Mouse (Mus musculus): ENCODE data around the gene Spcs1. TPM values are rescaled to one million over a fixed set of nuclear protein-coding genes. Genes with fewer than 3 reads are reported as not detected.
A peak's percentile ranks its signal among the peaks of the same experiment; 100 is the strongest.

Gene Spcs1
- polyA plus RNA-seq (2015; fragmentation: Nextera tagmentation; extraction: Ambion mirVana), result 453 and 455 TPM in 2 replicates

DNA sequence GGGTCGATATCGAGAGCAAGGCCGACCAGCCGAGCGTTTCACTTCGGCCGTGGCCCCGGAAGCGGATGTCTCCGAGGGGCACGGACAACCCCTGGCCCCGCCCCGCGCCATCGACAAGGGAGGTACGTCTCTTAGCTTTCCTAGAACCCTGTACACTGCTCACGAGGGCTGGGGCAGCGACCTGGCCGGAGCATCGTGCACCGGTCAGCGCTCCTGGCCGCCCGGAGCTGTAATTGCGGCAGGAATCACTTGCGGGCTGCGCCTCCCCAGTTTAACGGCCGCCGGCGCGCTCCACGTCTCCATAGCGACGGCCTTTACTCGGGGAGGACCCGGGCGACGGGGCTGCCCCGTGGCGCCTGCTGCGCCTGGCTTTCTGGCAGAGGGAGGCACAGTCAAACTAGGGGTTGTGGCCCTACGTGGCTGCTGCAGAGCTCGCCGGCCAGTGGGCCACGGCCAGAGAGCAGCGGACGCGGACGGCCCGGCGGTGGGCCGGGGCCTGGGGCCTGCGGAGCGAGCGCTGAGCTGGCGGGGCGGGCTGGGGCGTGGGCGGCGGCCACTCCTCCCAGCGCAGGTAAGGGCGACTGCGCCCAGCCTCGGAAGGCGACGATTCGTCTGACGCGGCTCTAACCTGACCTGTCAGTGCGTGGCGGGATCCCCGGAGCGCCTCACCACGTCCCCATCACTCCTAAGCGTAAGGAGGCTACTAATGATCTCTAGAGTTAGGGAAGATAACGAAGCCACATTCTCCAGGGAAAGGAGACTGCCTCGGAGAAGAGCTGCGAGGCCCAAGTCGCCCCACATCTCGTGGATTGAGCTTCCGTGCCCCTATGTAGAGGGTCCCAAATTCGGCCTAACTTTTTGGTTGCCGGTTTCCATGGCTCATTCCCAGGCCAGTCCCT lies at the start of gene Spcs1, which contains the start of gene Glt8d1:
Spcs1 (minus strand) TSS at position 366 of the 899 bp plus-strand sequence.
Glt8d1 (plus strand) TSS at position 94 of the 899 bp plus-strand sequence.
- Histone ChIP-seq H3K4me2 (replicated peaks) (peak within 1 kb of the TSS; percentile 74), H3K9me3 (replicated peaks) (no peaks in the 10 kb centered on the region), H3K36me3 (peaks cover 18% of the 10 kb centered on the region; the same call in 1 of the 2 replicates), H3K27ac (replicated peaks) (peak within 1 kb of the TSS; percentile 94), H3K27me3 (no peaks in the 10 kb centered on the region), H3K9ac (peak within 1 kb of the TSS; percentile 88), H3K4me3 (replicated peaks) (peak within 1 kb of the TSS; percentile 78), H3K4me1 (peaks cover 16% of the 10 kb centered on the region)
- ATAC-seq (ENCODE audit: insufficient number of reproducible peaks, low FRiP score, low TSS enrichment, low read depth), result peak; percentile 92
- WGBS, result under 1% methylated on average over 84 of the region's 84 CpGs

DNA sequence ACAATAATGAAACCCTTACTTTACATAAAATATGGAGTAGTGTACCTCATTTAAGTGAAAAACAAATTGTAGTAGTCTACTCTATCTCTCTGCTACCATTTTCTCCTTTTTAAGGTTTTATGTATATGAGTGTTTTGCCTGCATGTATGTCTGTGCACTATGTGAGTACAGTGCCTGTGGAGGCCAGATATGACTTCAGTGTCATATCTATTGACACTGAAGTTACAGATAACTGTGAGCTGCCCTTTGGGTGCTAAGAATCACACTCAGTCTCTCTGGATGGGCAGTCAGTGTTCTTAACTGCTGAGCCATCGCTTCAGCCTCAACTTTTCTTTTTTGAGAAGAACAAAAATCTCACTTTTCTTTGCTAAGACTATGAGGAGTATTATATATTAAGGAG lies 44.3 kb upstream of the Spcs1 start:
- no peaks in the 10 kb centered on the region for H3K9me3 ChIP-seq (replicated peaks)
- H3K9ac ChIP-seq, result no peak overlapping the region
- ATAC-seq (ENCODE audit: insufficient number of reproducible peaks, low FRiP score, low TSS enrichment, low read depth), result no peak
- no peak overlapping the region for H3K4me2 ChIP-seq (replicated peaks)
- H3K27ac ChIP-seq (replicated peaks), result no peak overlapping the region
- H3K36me3 ChIP-seq, result peaks cover 65% of the 10 kb centered on the region
- H3K27me3 ChIP-seq, result no peaks in the 10 kb centered on the region
- WGBS, result 96% methylated on average over 1 of the region's 1 CpGs
- H3K4me3 ChIP-seq (replicated peaks), result no peak overlapping the region
- no peaks in the 10 kb centered on the region for H3K4me1 ChIP-seq

DNA sequence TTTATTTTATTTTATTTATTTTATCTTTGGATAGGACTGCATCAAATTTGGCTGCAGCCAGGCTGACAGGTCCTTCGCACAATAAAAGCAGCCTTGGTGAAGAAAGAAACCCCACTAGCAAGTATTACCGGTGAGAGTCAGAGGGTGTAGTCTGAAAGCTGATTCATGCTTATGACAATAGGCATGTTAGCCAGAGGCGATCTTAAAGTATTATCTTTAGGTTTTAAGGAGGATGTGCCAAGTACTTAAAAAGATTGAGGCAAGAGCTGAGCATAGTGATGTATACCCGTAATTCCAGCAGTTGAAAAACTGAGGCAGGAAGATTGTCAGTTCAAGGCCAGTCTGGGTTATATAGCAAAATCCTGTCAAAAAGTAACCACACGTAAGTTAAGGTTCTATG lies 43.8 kb upstream of the Spcs1 start:
- no peak overlapping the region for H3K9ac ChIP-seq
- H3K4me1 ChIP-seq, result no peaks in the 10 kb centered on the region
- H3K4me3 ChIP-seq (replicated peaks), result no peak overlapping the region
- H3K27me3 ChIP-seq, result no peaks in the 10 kb centered on the region
- no peak for ATAC-seq (ENCODE audit: insufficient number of reproducible peaks, low FRiP score, low TSS enrichment, low read depth)
- WGBS, result 83% methylated on average over 5 of the region's 5 CpGs
- no peak overlapping the region for H3K27ac ChIP-seq (replicated peaks)
- no peaks in the 10 kb centered on the region for H3K9me3 ChIP-seq (replicated peaks)
- peaks cover 59% of the 10 kb centered on the region for H3K36me3 ChIP-seq
- no peak overlapping the region for H3K4me2 ChIP-seq (replicated peaks)

DNA sequence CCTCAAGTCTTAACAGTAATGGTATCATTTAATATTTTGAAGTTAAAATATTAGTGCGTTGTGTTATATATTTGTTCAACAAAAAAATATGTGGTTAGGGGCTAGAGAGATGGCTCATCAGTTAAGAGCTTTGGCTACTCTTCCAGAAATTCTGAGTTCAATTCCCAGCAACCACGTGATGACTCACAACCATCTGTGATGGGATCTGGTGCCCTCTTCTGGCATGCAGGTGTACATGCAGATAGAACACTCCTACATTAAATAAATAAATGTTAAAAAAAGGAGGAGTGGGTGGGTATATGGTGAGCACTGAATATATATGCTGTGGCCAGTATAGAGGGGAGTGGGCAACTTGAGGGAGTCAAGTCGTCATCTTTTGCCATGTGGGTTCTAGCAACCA lies 24.3 kb upstream of the Spcs1 start:
- no peak overlapping the region for H3K9ac ChIP-seq
- H3K36me3 ChIP-seq, result peaks cover 54% of the 10 kb centered on the region
- no peak overlapping the region for H3K4me3 ChIP-seq (replicated peaks)
- 77% methylated on average over 3 of the region's 3 CpGs for WGBS
- no peak for ATAC-seq (ENCODE audit: insufficient number of reproducible peaks, low FRiP score, low TSS enrichment, low read depth)
- no peaks in the 10 kb centered on the region for H3K27me3 ChIP-seq
- H3K9me3 ChIP-seq (replicated peaks), result no peaks in the 10 kb centered on the region
- H3K4me2 ChIP-seq (replicated peaks), result no peak overlapping the region
- H3K27ac ChIP-seq (replicated peaks), result no peak overlapping the region
- no peaks in the 10 kb centered on the region for H3K4me1 ChIP-seq

DNA sequence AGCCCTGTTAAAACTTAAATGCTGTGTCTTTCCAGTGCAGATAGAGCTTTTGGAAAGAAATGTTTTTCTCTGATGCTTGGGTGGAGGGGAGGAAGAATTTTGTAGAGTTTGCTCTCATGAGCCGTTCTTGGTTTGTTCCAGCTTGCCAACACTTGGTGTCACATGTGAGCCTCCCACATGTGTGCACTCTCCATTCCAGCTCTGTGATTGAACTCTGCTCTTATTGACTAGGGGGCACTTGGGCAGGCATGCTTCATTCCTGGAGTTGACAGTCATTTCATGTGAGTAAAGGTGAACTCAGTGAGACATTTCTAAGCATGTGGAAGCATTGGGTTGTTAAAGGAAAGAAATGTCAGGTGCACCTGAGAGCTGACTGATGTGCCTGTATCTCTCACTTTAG lies 21.1 kb upstream of the Spcs1 start:
- Histone ChIP-seq H3K4me1 (peaks cover 11% of the 10 kb centered on the region), H3K4me3 (replicated peaks) (no peak overlapping the region), H3K9ac (no peak overlapping the region), H3K27ac (replicated peaks) (no peak overlapping the region), H3K36me3 (peaks cover 32% of the 10 kb centered on the region), H3K9me3 (replicated peaks) (no peaks in the 10 kb centered on the region), H3K4me2 (replicated peaks) (no peak overlapping the region), H3K27me3 (no peaks in the 10 kb centered on the region)
- no peak for ATAC-seq (ENCODE audit: insufficient number of reproducible peaks, low FRiP score, low TSS enrichment, low read depth)
- 16% methylated on average over 1 of the region's 1 CpGs for WGBS

DNA sequence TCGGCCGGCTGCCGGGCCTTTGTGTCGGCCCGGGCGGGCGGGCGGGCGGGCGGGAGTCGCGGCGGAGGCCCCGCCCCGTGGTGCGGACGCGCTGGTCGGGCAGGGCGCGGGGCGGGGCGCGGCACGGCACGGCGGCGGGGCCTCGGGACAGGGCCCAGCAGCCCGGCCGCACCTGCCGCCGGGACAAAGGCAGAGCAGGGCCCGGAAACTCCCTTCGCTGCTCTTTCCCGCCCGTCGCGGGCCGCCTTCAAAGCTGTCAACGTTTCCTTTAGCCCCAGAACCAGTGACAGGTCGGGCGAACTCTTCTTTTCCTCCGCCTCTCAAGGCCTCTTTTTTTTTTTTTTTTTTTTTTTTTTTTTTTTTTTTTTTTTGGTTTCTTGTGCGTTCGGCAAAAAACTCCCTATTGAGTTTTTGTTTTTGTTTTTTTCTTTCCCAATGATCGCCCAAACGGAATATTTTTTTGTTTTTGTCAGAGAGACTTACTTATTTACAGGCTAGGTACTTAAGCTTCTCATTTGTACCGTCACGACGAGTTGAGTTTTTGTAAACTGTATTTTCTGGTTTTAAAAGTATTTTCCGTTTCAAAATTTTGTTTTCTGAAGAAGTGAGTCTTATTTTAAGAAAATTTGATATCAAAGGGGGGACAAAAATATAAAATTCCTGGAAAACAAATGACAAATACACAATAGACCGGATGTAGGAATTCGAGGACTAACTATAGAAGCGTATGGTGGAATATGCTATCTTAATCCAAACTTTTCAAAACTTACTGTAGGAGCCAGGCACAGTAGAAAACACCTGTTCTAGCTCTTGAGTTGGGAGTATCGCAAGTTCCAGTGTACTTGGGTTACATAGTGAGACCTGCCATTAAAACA lies 18.1 kb upstream of the Spcs1 start:
- peak overlapping the region; percentile 84 for H3K9ac ChIP-seq
- 4% methylated on average over 23 of the region's 56 CpGs for WGBS
- H3K27me3 ChIP-seq, result no peaks in the 10 kb centered on the region
- peak overlapping the region; percentile 51 for H3K4me2 ChIP-seq (replicated peaks)
- H3K4me1 ChIP-seq, result peaks cover 20% of the 10 kb centered on the region
- H3K4me3 ChIP-seq (replicated peaks), result peak overlapping the region; percentile 82
- peaks cover 37% of the 10 kb centered on the region for H3K36me3 ChIP-seq
- peak; percentile 94 for ATAC-seq (ENCODE audit: insufficient number of reproducible peaks, low FRiP score, low TSS enrichment, low read depth)
- no peaks in the 10 kb centered on the region for H3K9me3 ChIP-seq (replicated peaks)
- peak overlapping the region; percentile 98 for H3K27ac ChIP-seq (replicated peaks)

DNA sequence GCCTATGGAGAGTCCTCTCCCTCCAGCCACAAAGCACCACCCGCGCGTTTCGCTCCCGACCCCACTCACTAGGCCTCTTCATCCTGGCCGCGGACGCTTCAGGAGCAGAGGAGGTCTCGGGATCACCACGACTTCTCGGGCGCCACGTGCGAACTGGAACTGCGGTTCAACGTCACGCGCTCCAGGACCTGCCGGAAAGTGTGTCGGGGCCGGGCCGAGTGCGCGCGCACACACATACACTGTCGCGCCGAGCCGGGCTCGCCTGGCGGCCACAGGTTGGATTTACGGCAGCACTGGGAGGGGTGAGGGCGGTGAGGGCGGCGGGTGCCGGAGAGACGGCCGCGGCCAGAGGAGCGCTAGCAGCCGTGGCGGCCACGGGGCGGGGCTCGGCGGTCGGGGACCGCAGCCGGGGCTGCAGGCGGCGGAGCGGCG lies 17.4 kb upstream of the Spcs1 start, which contains the start of the genes Pbrm1 and Gnl3:
Pbrm1 (plus strand) TSS at position 279 of the 432 bp plus-strand sequence.
Gnl3 (minus strand) TSS at position 293 of the 432 bp plus-strand sequence.
- WGBS, result 0% methylated on average over 38 of the region's 53 CpGs
- Histone ChIP-seq H3K4me3 (replicated peaks) (peak within 1 kb of the TSS; percentile 82), H3K36me3 (peaks cover 39% of the 10 kb centered on the region), H3K9me3 (replicated peaks) (no peaks in the 10 kb centered on the region), H3K9ac (peak within 1 kb of the TSS; percentile 84), H3K4me2 (replicated peaks) (peak within 1 kb of the TSS; percentile 72), H3K27me3 (no peaks in the 10 kb centered on the region), H3K27ac (replicated peaks) (peak within 1 kb of the TSS; percentile 98), H3K4me1 (peaks cover 20% of the 10 kb centered on the region)
- peak; percentile 97 for ATAC-seq (ENCODE audit: insufficient number of reproducible peaks, low FRiP score, low TSS enrichment, low read depth)

DNA sequence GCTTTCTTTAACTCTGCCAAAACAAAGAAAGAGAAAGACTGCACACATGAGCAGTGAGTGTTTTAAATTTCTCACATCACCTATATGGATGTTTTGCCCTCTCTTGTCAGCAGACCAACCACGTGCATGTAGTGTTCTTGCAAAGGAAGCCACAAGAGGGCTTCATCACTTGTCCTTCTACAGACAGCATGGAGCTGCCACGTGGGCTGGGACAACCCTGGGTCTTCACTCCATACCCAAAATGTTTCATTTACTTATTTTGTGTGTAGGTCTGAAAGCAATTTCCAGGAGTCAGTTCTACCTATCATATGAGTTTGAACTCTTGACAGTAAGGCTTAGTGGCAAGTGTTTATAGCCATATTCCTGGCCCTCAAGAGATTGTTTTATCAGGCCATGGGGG lies 16.4 kb upstream of the Spcs1 start:
- H3K27ac ChIP-seq (replicated peaks), result no peak overlapping the region
- H3K9me3 ChIP-seq (replicated peaks), result no peaks in the 10 kb centered on the region
- no peak for ATAC-seq (ENCODE audit: insufficient number of reproducible peaks, low FRiP score, low TSS enrichment, low read depth)
- H3K36me3 ChIP-seq, result peaks cover 48% of the 10 kb centered on the region
- peak overlapping the region; percentile 82 for H3K4me3 ChIP-seq (replicated peaks)
- H3K4me2 ChIP-seq (replicated peaks), result peak overlapping the region; percentile 72
- no peaks in the 10 kb centered on the region for H3K27me3 ChIP-seq
- H3K4me1 ChIP-seq, result peaks cover 20% of the 10 kb centered on the region
- WGBS, result 0% methylated on average over 2 of the region's 2 CpGs
- peak overlapping the region; percentile 84 for H3K9ac ChIP-seq

DNA sequence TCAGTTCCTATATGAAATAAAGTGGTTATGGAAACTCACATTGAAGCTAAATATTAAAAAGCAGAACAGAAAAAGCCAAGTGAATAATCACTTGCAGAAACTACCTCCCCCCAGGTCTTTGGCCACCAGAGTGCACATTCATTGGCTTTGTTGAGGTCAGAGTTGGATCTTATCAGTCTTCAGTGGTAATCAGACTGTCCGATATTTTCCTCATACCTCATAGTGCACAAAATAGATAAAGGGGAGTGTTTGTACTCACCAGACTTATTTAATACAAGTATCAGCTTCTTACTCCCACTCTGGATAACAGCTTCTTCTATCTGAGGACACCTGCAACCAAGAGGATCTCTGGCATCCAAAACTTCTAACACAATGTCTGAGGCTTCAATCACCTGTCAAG lies 14.6 kb upstream of the Spcs1 start:
- H3K4me2 ChIP-seq (replicated peaks), result no peak overlapping the region
- ATAC-seq (ENCODE audit: insufficient number of reproducible peaks, low FRiP score, low TSS enrichment, low read depth), result no peak
- no peak overlapping the region for H3K27ac ChIP-seq (replicated peaks)
- H3K4me1 ChIP-seq, result peaks cover 20% of the 10 kb centered on the region
- no peak overlapping the region for H3K9ac ChIP-seq
- H3K36me3 ChIP-seq, result peaks cover 64% of the 10 kb centered on the region
- no peaks in the 10 kb centered on the region for H3K27me3 ChIP-seq
- H3K4me3 ChIP-seq (replicated peaks), result no peak overlapping the region; the same call in 1 of the 2 replicates
- WGBS, result 79% methylated on average over 1 of the region's 1 CpGs
- H3K9me3 ChIP-seq (replicated peaks), result no peaks in the 10 kb centered on the region

DNA sequence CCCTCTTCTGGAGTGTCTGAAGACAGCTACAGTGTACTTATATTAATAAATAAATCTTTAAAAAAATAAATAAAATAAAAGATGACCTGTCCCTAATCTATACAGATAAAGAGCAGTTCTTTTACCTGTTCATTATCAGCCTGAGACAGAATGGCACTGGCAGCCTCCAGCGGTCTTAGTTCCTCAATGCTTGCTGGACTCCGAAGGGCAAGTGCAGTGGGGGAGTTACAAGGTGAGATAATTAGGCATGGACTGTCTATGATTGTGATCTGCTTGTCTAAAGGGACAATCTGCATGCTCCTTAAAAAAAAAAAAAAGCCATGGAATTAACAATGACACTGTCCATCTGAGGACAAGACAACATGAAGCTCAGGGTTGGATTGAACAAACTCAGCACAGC lies 12.5 kb upstream of the Spcs1 start:
- H3K9ac ChIP-seq, result no peak overlapping the region
- H3K4me1 ChIP-seq, result peaks cover 15% of the 10 kb centered on the region
- H3K4me3 ChIP-seq (replicated peaks), result no peak overlapping the region
- peaks cover 81% of the 10 kb centered on the region for H3K36me3 ChIP-seq
- no peak for ATAC-seq (ENCODE audit: insufficient number of reproducible peaks, low FRiP score, low TSS enrichment, low read depth)
- no peaks in the 10 kb centered on the region for H3K9me3 ChIP-seq (replicated peaks)
- WGBS, result 95% methylated on average over 2 of the region's 2 CpGs
- no peaks in the 10 kb centered on the region for H3K27me3 ChIP-seq
- no peak overlapping the region for H3K27ac ChIP-seq (replicated peaks)
- no peak overlapping the region for H3K4me2 ChIP-seq (replicated peaks)

DNA sequence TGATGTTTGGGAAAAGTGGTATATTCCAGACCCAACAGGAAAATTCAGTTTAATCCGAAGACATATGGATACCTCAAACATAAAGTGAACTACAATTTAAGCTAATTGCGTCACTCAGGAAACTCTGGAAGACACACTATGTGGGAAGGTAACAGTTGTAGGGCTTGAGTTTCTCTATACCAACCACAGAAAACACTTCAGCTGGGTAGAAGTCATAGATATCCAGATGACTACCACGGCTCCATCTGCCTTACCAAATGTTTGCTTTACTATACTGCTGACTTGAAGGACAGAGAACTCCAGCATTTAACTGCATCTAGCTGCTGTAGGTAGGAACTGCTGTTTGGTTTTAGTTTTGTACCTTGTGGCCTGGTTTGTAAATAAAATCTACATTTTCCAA lies 10.1 kb upstream of the Spcs1 start:
- no peaks in the 10 kb centered on the region for H3K27me3 ChIP-seq
- H3K4me2 ChIP-seq (replicated peaks), result no peak overlapping the region
- ATAC-seq (ENCODE audit: insufficient number of reproducible peaks, low FRiP score, low TSS enrichment, low read depth), result no peak
- H3K27ac ChIP-seq (replicated peaks), result no peak overlapping the region
- WGBS, result 95% methylated on average over 3 of the region's 3 CpGs
- H3K36me3 ChIP-seq, result peaks cover 85% of the 10 kb centered on the region
- H3K9ac ChIP-seq, result no peak overlapping the region
- no peaks in the 10 kb centered on the region for H3K4me1 ChIP-seq
- no peaks in the 10 kb centered on the region for H3K9me3 ChIP-seq (replicated peaks)
- H3K4me3 ChIP-seq (replicated peaks), result no peak overlapping the region

Data from embryonic facial prominence, embryonic 15.5 days (tissue).